Mouse (Mus musculus) brain, embryonic 14.5 days (tissue): ENCODE data around the gene Cltrn.

Experiments
- CTCF ChIP-seq: fragments of 200-500 bp; IDR thresholded peaks from 2 replicates; pipeline ENCODE4 v1.5.1; 2012; ENCODE audit warnings: inconsistent platforms, mild to moderate bottlenecking, moderate library complexity, borderline replicate concordance; ENCODE audit not compliant: insufficient read depth, insufficient read length; ENCODE audit errors: extremely low read depth
- POLR2A ChIP-seq: fragments of 200-500 bp; IDR thresholded peaks from 2 replicates; pipeline ENCODE4 v1.6.1; 2012; ENCODE audit warnings: mild to moderate bottlenecking, inconsistent platforms, borderline replicate concordance; ENCODE audit not compliant: poor library complexity, insufficient read depth, insufficient read length, severe bottlenecking; ENCODE audit errors: extremely low read depth

DNA sequence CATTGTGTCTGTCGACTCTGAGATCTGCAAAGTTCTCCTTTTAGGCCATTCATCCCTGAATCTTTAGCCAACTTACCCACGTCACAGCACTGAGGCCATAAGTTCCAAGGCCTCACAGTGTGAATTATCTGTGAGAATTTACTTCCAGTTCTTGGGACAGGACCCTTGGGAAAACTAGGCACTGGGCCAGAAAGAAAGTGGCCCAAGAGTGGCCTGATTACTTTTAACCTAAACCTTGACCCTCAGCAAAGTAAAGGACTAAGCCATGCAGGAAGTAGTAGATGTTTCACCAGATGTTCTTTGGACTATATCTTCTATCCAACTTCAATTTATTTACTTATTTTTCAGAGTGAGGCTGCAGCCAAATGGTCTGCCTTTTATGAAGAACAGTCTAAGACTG, 64.1 kb downstream of the Cltrn start:
- TF ChIP-seq CTCF (no peak), POLR2A (no peak)
